Mouse (Mus musculus): Measurements from ENCODE around the gene Abca13. TPM values are rescaled to one million over a fixed set of nuclear protein-coding genes. Genes with fewer than 3 reads are reported as not detected.
"Not testable (repeated sequence)": the region's sequence is repeated elsewhere in the genome, so short reads cannot be mapped to it uniquely, and the experiment has no call there.

The Abca13 gene
- total RNA-seq, 2 experiments from 2014 or later: not detected

- no peak for DNase-seq
- intact Hi-C loops (cut with DNase I): no loop called here
Observed at GRCm38 (mm10) chr11:9500326-9501142, 308.8 kb downstream of the Abca13 start.

- DNase-seq; intact Hi-C loops (cut with DNase I): not testable (repeated sequence)
Observed at GRCm38 (mm10) chr11:9514966-9515365, 323.2 kb downstream of the Abca13 start.

- intact Hi-C loops (cut with DNase I): no loop called here
- no peak for DNase-seq
Observed at GRCm38 (mm10) chr11:9528556-9528955, 336.8 kb downstream of the Abca13 start.

- no peak for DNase-seq
- intact Hi-C loops (cut with DNase I): no loop called here
Observed at GRCm38 (mm10) chr11:9531715-9532114, 340.0 kb downstream of the Abca13 start.

GRCm38 (mm10) chr11:9533189-9533588 is 341.4 kb downstream of the Abca13 start:
- DNase-seq: no peak
- intact Hi-C loops (cut with DNase I): no loop called here

- intact Hi-C loops (cut with DNase I): no loop called here
- no peak for DNase-seq
Observed at GRCm38 (mm10) chr11:9533658-9534202, 342.0 kb downstream of the Abca13 start.

- DNase-seq: no peak
- intact Hi-C loops (cut with DNase I): no loop called here
Observed at GRCm38 (mm10) chr11:9536811-9537210, 345.1 kb downstream of the Abca13 start.

- intact Hi-C loops (cut with DNase I): no loop called here
- no peak for DNase-seq
Observed at GRCm38 (mm10) chr11:9538328-9538727, 346.6 kb downstream of the Abca13 start.

- DNase-seq: no peak
- intact Hi-C loops (cut with DNase I): no loop called here
Observed at GRCm38 (mm10) chr11:9560026-9560425, 368.3 kb downstream of the Abca13 start.

GRCm38 (mm10) chr11:9568302-9568701 is 376.6 kb downstream of the Abca13 start:
- intact Hi-C loops (cut with DNase I): no loop called here
- no peak for DNase-seq

GRCm38 (mm10) chr11:9570319-9570718 is 378.6 kb downstream of the Abca13 start:
- no peak for DNase-seq
- intact Hi-C loops (cut with DNase I): no loop called here

- no peak for DNase-seq
- intact Hi-C loops (cut with DNase I): no loop called here
Observed at GRCm38 (mm10) chr11:9574894-9575293, 383.2 kb downstream of the Abca13 start.

GRCm38 (mm10) chr11:9591757-9592316 is 400.1 kb downstream of the Abca13 start:
- no peak for DNase-seq
- intact Hi-C loops (cut with DNase I): no loop called here

GRCm38 (mm10) chr11:9597299-9597698 is 405.6 kb downstream of the Abca13 start:
- DNase-seq: no peak
- intact Hi-C loops (cut with DNase I): no loop called here

- intact Hi-C loops (cut with DNase I): no loop called here
- DNase-seq: no peak
Observed at GRCm38 (mm10) chr11:9601096-9601495, 409.4 kb downstream of the Abca13 start.

GRCm38 (mm10) chr11:9602137-9602536 is 410.4 kb downstream of the Abca13 start:
- no peak for DNase-seq
- intact Hi-C loops (cut with DNase I): no loop called here

- intact Hi-C loops (cut with DNase I): no loop called here
- DNase-seq: no peak
Observed at GRCm38 (mm10) chr11:9608249-9608648, 416.5 kb downstream of the Abca13 start.

GRCm38 (mm10) chr11:9609075-9609474 is 417.3 kb downstream of the Abca13 start:
- no peak for DNase-seq
- intact Hi-C loops (cut with DNase I): no loop called here

- DNase-seq: no peak
- intact Hi-C loops (cut with DNase I): no loop called here
Observed at GRCm38 (mm10) chr11:9616133-9616532, 424.4 kb downstream of the Abca13 start.

- no peak for DNase-seq
- intact Hi-C loops (cut with DNase I): no loop called here
Observed at GRCm38 (mm10) chr11:9616665-9617064, 424.9 kb downstream of the Abca13 start.

- intact Hi-C loops (cut with DNase I): no loop called here
- DNase-seq: no peak
Observed at GRCm38 (mm10) chr11:9619986-9620385, 428.2 kb downstream of the Abca13 start.

GRCm38 (mm10) chr11:9622888-9623287 is 431.1 kb downstream of the Abca13 start:
- DNase-seq: no peak

More at GRCm38 (mm10) chr11:9622888-9623287, 431.1 kb downstream of the Abca13 start:
- intact Hi-C loops (cut with DNase I): no loop called here
